Mouse (Mus musculus) lung, adult 2 months (tissue): ENCODE results near the gene Itgb3.

Experiments
- CTCF ChIP-seq: fragments of 200-500 bp; IDR thresholded peaks from 2 replicates; pipeline ENCODE4 v1.5.1; 2011; ENCODE audit warnings: mild to moderate bottlenecking, low read length, control low read depth; ENCODE audit not compliant: insufficient read depth
- POLR2A ChIP-seq: fragments of 200-500 bp; IDR thresholded peaks from 2 replicates; pipeline ENCODE4 v1.6.1; 2011; ENCODE audit warnings: low read depth, mild to moderate bottlenecking, control low read depth, low read length, borderline replicate concordance; ENCODE audit errors: extremely low read depth

DNA sequence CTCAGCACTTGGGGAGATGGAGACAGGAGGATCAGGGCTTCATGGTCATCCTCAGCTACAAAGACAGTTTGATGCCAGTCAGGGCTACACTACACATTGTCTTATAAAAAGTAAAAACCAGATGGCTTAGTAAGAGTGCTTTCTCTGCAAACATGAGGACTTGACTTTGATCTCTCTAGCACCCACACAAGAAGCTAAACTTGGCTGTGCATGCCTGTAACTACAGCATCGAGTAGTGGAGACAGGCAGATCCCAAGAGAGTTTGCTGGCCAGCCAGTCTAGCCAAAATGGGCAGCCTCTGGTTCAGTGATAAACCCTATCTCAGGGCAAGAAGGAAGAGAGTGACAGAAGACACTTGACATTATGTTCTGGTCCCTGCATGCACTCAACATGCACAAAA is 44.3 kb upstream of the Itgb3 start:
- TF ChIP-seq CTCF (no peak), POLR2A (no peak)
